In genomic region chr10:27484041-27484440, GRCm38 (mm10) we compare ENCODE assay signal across 22 mouse cellular contexts.
DNase-seq lines count a peak whose midpoint lies in the region; ATAC-seq and TF ChIP-seq lines count a peak whose summit lies in the region.
"Had no signal": no experiment of that assay in that cellular context is flagged by ENCODE, and none has a peak within 500 bp of the region (broad histone marks: within the 10 kb centered on the region; RNA-seq: fewer than 3 reads in every experiment).

No protein-coding gene starts in this region.

- intact Hi-C loops in left cerebral cortex, postnatal 25 days (cut with DNase I) = loop anchor here (1.0 to 10.0 kb wide), 4 partner anchors 162 to 591 kb away; partner anchors contain the start of gene Ptprk

- TF ChIP-seq CTCF in forebrain, postnatal 0 days (IDR thresholded peaks at IDR 0.05; ENCODE audit: low read depth) = no peak

- no peaks in the 10 kb centered on the region for H3K4me1 ChIP-seq in forebrain, postnatal 0 days (ENCODE audit: insufficient read depth)
- H3K4me1 ChIP-seq in forebrain, embryonic 10.5 days = no peaks in the 10 kb centered on the region
- H3K4me1 ChIP-seq: embryonic facial prominence, embryonic 15.5 days; forebrain, embryonic 12.5 days; hindbrain, embryonic 10.5 days; midbrain, embryonic 13.5 days; neural tube, embryonic 15.5 days had no signal

- no peaks in the 10 kb centered on the region for H3K36me3 ChIP-seq in forebrain, postnatal 0 days (ENCODE audit: insufficient read depth)
- no peaks in the 10 kb centered on the region for H3K36me3 ChIP-seq in forebrain, embryonic 10.5 days (replicated peaks)
- H3K36me3 ChIP-seq: embryonic facial prominence, embryonic 15.5 days; forebrain, embryonic 12.5 days; hindbrain, embryonic 10.5 days; midbrain, embryonic 13.5 days; neural tube, embryonic 15.5 days had no signal

- H3K9me3 ChIP-seq in forebrain, postnatal 0 days (ENCODE audit: low read length) = no peaks in the 10 kb centered on the region
- no peaks in the 10 kb centered on the region for H3K9me3 ChIP-seq in forebrain, embryonic 10.5 days
- H3K9me3 ChIP-seq: embryonic facial prominence, embryonic 15.5 days; forebrain, embryonic 12.5 days; hindbrain, embryonic 10.5 days; midbrain, embryonic 13.5 days; neural tube, embryonic 15.5 days had no signal

- H3K27ac ChIP-seq in forebrain, postnatal 0 days (ENCODE audit: low read depth, low read length) = no peak overlapping the region
- H3K27ac ChIP-seq in forebrain, embryonic 10.5 days = no peak overlapping the region
- H3K27ac ChIP-seq: embryonic facial prominence, embryonic 15.5 days; forebrain, embryonic 12.5 days; heart, adult 2 months; hindbrain, embryonic 10.5 days; liver, embryonic 14.5 days; midbrain, embryonic 13.5 days; neural tube, embryonic 15.5 days had no signal

- DNase-seq in forebrain, postnatal 0 days = peak; percentile 69
- no peak for DNase-seq in forebrain, embryonic 10.5 days (ENCODE audit: extremely low spot score, low spot score)
- DNase-seq in right cerebral cortex, adult 2 months (ENCODE audit: low spot score in 2 of 2) = peak; percentile 36 to 57
- no peak for DNase-seq in right cerebral cortex, postnatal 14 days
- peak; percentile 45 to 90 for DNase-seq in left cerebral cortex, postnatal 25 days (ENCODE audit: low spot score in 2 of 2)
- DNase-seq in adrenal gland, postnatal 36 days = no peak
- no peak for DNase-seq in cerebellum, postnatal 10 days
- DNase-seq in adrenal gland, adult 2 months = no peak
- DNase-seq: cerebellum, adult 11-12 months; heart, adult 2 months; kidney, adult 8-10 months; kidney, postnatal 25 days had no signal

- no peak overlapping the region for H3K4me2 ChIP-seq in forebrain, postnatal 0 days (ENCODE audit: low read depth)
- H3K4me2 ChIP-seq: embryonic facial prominence, embryonic 15.5 days; forebrain, embryonic 12.5 days; midbrain, embryonic 13.5 days; neural tube, embryonic 15.5 days had no signal

- H3K9ac ChIP-seq in forebrain, postnatal 0 days = no peak overlapping the region
- H3K9ac ChIP-seq: embryonic facial prominence, embryonic 15.5 days; forebrain, embryonic 12.5 days; liver, embryonic 14.5 days; midbrain, embryonic 13.5 days; neural tube, embryonic 15.5 days had no signal

- no peak overlapping the region for H3K4me3 ChIP-seq in forebrain, postnatal 0 days (ENCODE audit: low read depth, low read length)
- H3K4me3 ChIP-seq in forebrain, embryonic 10.5 days = no peak overlapping the region
- H3K4me3 ChIP-seq: embryonic facial prominence, embryonic 15.5 days; forebrain, embryonic 12.5 days; heart, adult 2 months; hindbrain, embryonic 10.5 days; midbrain, embryonic 13.5 days; myocyte; neural tube, embryonic 15.5 days had no signal

- ATAC-seq in forebrain, postnatal 0 days = peak; percentile 91
- ATAC-seq: inflammation-experienced regulatory T-cells, adult 6 months; lung, postnatal 0 days; midbrain, embryonic 13.5 days had no signal

- 64% methylated on average over 1 of the region's 1 CpGs for WGBS in forebrain, postnatal 0 days
- 89% methylated on average over 1 of the region's 1 CpGs for WGBS in forebrain, embryonic 10.5 days

- no peaks in the 10 kb centered on the region for H3K27me3 ChIP-seq in forebrain, postnatal 0 days (ENCODE audit: insufficient read depth, low read length)
- no peaks in the 10 kb centered on the region for H3K27me3 ChIP-seq in forebrain, embryonic 10.5 days (ENCODE audit: poor library complexity, severe bottlenecking)
- H3K27me3 ChIP-seq: CH12.LX; embryonic facial prominence, embryonic 15.5 days; forebrain, embryonic 12.5 days; midbrain, embryonic 13.5 days; neural tube, embryonic 15.5 days had no signal

Comparison
In these comparisons a context has a peak if more than half of its experiments do, and no peak if none do; other contexts are left out.
1. DNase-seq: peak in forebrain, postnatal 0 days (single experiment), right cerebral cortex, adult 2 months (2 of 2) and left cerebral cortex, postnatal 25 days (2 of 2); none in forebrain, embryonic 10.5 days (single experiment), right cerebral cortex, postnatal 14 days (single experiment), adrenal gland, postnatal 36 days (0 of 2), cerebellum, postnatal 10 days (0 of 2) and adrenal gland, adult 2 months (single experiment).